Mouse (Mus musculus) splenic B cell, adult 2 months (primary cell): ENCODE results near the gene Agrp.

ENCODE experiments used
- DNase-seq: peaks from one replicate; pipeline ENCODE4 v3.0.0-alpha.2; 2011; ENCODE audit warnings: low read depth, low spot score
- H3K27me3 ChIP-seq: 2 replicates; pipeline ENCODE4 v1.6.1; 2012; ENCODE audit warnings: mild to moderate bottlenecking, low read length, moderate library complexity, mixed read lengths; ENCODE audit not compliant: control insufficient read depth, poor library complexity, insufficient read depth, severe bottlenecking
- H3K36me3 ChIP-seq: 2 replicates; pipeline ENCODE4 v1.6.1; 2012; ENCODE audit warnings: mild to moderate bottlenecking, low read length, moderate library complexity, mixed read lengths; ENCODE audit not compliant: control insufficient read depth, poor library complexity, insufficient read depth, severe bottlenecking

Agrp gene

DNA sequence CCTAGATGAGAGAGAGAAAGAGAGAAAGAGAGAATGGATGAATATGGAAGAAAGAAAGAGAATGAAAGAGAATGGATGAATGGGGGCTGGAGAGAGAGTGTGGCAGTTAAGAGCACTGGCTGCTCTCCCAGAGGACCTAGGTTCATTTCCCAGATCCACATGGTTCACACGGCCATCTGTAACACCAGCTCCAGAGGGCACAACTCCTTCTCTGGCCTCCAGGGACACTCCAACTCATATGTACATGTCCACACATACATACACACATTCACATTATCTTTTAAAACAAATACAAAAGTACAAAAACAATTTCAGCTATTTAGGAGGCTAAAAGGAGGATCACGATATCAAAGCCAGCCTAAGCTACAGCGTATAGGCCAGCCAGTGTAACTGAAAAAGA lies 74.3 kb downstream of the Agrp start:
- DNase-seq: no peak
- Histone ChIP-seq H3K27me3 (no peaks in the 10 kb centered on the region), H3K36me3 (no peaks in the 10 kb centered on the region)

- Histone ChIP-seq H3K36me3 (0 out of 2 replicates have a peak, but pooled peaks cover 2% of the 10 kb centered on the region), H3K27me3 (no peaks in the 10 kb centered on the region)
- no peak for DNase-seq
Observed at GRCm38 (mm10) chr8:105555230-105555629, 82.0 kb downstream of the Agrp start.

DNA sequence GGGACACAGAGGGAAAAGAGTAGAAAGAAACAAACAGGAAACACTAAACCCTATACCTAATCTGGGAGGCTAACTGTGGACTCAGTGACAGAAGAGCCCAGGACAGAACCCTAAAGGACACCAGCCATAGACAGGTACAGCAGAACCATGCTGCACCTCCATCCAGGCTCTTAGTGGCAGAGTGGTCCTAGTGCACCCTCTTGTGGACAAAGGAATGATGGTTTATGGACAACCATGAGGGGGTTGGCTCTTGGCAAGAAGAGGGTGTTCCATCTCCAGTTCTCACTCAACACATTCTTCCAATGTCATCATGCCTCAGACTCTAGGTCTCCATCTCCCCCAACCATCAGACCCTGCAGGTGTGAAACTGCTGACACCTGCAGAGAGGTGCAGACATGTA lies 83.1 kb downstream of the Agrp start:
- Histone ChIP-seq H3K36me3 (0 out of 2 replicates have a peak, but pooled peaks cover 2% of the 10 kb centered on the region), H3K27me3 (no peaks in the 10 kb centered on the region)
- peak; percentile 81 for DNase-seq

DNA sequence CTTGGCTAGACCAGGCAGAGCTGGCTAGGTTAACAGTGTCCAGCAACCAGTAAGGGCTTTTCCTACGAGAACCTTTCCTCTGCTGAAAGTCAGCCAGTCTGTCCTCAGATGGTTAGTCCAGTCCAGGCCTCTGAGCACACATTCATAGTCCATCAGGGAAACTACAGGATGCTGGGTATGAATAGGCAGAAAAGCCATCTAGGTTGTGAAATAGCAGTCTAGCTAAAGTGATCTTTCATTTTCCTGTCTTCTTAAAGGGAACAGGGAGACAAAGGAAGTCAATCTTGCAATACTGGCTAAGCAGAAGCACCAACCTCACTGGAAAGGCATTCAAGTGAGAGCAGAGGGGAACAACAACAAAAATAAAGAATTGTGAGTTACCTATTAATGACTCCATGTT lies 84.4 kb downstream of the Agrp start:
- no peak for DNase-seq
- H3K36me3 ChIP-seq: 0 out of 2 replicates have a peak, but pooled peaks cover 2% of the 10 kb centered on the region
- H3K27me3 ChIP-seq: no peaks in the 10 kb centered on the region

GRCm38 (mm10) chr8:105552032-105552431 lies 85.2 kb downstream of the Agrp start:
- Histone ChIP-seq H3K27me3 (no peaks in the 10 kb centered on the region), H3K36me3 (0 out of 2 replicates have a peak, but pooled peaks cover 2% of the 10 kb centered on the region)
- DNase-seq: no peak

DNA sequence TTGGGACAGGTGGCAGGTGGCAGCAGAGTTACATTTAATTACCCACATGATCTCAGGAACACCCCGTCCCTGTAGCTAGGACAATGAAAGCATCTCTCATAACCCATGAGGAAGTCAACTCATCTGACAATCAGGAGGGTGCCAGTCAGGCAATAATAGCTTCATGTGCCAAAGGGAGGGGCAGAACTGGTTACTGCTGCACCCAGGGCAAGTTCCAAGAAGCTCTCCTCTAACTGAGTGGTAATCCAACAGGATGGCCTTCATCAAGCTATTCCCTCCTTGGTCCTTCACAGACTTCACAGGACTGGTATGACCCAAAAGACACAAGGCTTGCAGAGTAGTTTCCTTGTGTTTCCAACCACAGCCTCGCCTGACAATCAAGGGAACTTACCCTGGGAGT lies 87.1 kb downstream of the Agrp start:
- Histone ChIP-seq H3K36me3 (0 out of 2 replicates have a peak, but pooled peaks cover 2% of the 10 kb centered on the region), H3K27me3 (no peaks in the 10 kb centered on the region)
- no peak for DNase-seq

DNA sequence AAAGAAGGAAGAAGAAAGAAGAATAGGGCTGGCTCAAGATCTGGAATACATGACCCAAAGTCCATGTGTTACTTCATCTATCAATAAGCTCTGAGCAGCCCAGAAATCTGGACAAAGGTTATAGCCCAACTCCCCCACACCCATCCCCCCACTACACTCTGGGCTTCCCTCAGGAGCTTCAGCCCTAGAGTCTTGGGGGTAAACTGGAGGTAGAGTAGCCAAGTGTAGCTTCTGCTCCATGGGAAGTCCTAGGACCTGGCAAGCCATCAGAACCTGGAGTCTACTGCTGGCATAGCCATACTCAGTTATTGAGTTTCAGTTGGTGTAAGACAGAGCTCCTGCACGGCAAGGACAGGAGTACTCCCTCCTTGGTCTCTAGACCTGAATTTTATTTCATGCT lies 87.7 kb downstream of the Agrp start:
- DNase-seq: no peak
- H3K36me3 ChIP-seq: 0 out of 2 replicates have a peak, but pooled peaks cover 2% of the 10 kb centered on the region
- H3K27me3 ChIP-seq: no peaks in the 10 kb centered on the region

DNA sequence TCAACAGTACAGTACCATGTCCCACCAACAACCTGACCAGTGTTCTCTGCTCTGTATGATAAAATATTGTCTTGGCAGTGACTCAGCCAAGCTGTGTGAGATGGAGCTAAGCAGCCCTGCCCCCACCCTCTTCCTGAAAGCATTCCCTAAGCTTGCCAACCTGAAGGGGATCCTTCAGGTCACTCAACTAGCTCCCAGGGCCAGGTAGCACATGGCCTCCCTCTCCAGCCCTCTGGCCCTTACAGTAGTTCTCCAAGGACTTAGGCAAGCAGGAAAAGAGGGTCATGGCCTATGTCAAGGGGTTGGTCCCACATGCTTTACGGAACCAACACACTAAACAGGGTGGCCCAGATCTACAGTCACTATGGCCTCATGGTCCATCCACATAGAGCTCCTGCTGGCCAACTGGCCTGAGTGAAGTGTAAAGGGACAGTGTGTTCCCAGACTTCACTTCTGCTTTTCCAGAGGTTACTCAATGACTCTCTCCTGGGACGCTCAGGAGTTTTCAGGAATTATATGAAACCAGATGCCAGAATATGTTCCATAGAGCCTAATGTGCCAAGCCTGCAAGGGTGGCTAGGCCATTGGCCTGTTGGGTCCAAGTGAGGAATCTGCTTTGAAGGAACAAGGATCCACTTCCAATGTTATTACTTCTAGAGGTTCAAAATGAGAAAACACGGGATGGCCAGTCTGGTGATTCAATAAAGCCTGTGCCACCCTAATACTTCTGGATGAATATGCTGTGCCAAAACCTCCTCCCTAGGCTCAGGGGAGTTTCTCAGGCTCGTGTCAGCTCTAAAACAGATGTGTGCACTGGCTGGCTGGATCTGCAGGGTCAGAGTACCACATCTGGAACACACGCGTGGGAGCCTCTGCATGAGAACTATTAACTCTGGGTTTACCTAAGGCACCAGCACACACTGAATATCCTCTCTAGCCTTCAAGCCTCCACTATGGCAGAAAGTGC lies 90.5 kb downstream of the Agrp start:
- Histone ChIP-seq H3K36me3 (no peaks in the 10 kb centered on the region), H3K27me3 (no peaks in the 10 kb centered on the region)
- no peak for DNase-seq

GRCm38 (mm10) chr8:105545249-105545648 lies 91.9 kb downstream of the Agrp start:
- DNase-seq: no peak
- Histone ChIP-seq H3K36me3 (no peaks in the 10 kb centered on the region), H3K27me3 (no peaks in the 10 kb centered on the region)

GRCm38 (mm10) chr8:105544544-105545205 lies 92.5 kb downstream of the Agrp start:
- H3K36me3 ChIP-seq: no peaks in the 10 kb centered on the region
- no peaks in the 10 kb centered on the region for H3K27me3 ChIP-seq
- DNase-seq: no peak

- H3K36me3 ChIP-seq: no peaks in the 10 kb centered on the region
- no peak for DNase-seq
- H3K27me3 ChIP-seq: no peaks in the 10 kb centered on the region
Observed at GRCm38 (mm10) chr8:105543703-105544102, 93.5 kb downstream of the Agrp start.

GRCm38 (mm10) chr8:105542808-105543207 lies 94.4 kb downstream of the Agrp start:
- H3K27me3 ChIP-seq: no peaks in the 10 kb centered on the region
- peaks cover 3% of the 10 kb centered on the region; the same call in 1 of the 2 replicates for H3K36me3 ChIP-seq
- no peak for DNase-seq

DNA sequence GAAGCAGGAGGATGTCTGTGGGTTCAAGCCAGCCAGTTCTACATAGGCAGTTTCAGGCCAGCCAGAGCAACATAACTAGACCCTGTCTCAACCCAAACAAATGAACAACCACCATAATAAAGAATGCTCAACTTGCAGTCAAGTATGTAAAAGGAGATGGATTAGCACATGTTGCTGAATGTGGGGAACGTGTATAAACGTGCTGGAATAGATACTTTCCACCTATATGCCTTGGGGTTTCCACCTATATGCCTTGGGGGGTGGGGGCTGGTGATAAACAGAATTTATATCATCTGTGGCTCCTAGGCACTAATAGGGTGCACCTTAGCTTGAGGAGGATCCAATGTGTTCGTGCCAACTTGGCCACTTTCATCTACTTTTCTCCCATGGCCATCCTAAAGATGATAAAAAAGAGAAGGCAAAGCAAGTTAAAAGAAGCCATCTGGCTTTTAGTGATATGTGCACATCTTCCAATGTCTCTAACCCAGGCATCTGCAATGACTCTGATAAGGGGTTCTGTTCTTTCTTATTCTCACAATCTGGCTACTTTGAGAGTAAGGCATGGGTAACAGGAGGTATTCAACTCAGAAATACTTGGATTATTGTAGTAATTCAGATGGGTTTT lies 95.0 kb downstream of the Agrp start:
- no peaks in the 10 kb centered on the region for H3K27me3 ChIP-seq
- H3K36me3 ChIP-seq: peaks cover 3% of the 10 kb centered on the region; the same call in 1 of the 2 replicates
- DNase-seq: no peak

DNA sequence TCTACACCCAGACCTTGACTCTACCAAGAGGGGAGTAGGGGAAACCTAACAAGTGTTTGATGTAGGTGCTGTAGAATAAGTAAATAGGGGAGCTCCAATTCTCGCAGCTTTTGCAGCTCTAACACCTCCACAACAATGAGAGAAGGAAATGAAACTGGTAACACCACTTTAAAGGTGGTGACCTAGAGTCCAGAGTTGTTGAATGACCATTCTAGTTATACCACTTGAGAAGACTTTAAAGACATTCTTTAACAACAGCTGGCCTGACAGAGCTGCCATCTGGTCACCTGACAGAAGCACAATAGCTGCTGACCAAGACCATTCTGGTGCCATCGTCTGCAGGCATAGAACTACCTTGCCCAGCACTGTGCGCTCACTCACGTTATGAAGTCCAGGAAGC lies 98.3 kb downstream of the Agrp start:
- H3K27me3 ChIP-seq: no peaks in the 10 kb centered on the region
- H3K36me3 ChIP-seq: peaks cover 5% of the 10 kb centered on the region
- no peak for DNase-seq
